Mouse (Mus musculus): Measurements from ENCODE around the gene Zfp526. TPM values are rescaled to one million over a fixed set of nuclear protein-coding genes. Genes with fewer than 3 reads are reported as not detected.

The Zfp526 gene
- total and polyA plus RNA-seq, 3 experiments, result 9.9 to 27.6 (median 20.8) TPM

DNA sequence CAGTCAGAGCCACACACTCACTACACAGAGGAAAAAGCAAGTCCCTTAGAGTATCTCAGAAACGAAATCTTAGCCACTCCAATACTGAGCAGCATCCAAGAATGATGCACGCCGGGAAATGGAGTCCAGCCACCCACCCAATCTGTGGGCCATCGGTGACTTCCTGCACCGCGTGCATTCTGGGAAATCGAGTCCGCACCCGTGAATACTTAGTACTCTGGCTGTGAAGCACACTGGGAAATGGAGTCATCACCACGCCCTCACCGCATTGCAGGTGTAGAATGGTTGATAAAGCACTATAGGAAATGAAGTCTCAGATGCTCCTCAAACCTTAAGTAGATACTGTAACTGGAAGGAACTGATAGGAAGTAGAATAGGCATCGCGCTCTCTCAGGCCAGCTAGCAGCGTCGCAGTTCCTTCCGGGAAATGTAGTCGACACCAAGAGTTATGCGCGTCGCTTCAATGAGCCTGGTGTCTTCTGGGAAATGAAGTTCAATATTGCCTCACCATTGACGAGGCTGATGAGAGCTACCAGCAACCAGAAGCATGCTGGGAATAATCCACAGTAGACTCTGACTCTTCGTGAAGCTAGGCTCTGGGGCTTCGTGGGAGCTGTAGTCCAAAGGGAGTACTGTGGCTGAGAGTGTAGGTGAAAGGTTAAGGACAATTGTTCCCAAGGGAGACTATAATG, 16.9 kb downstream of the Zfp526 start:
- H3K36me3 ChIP-seq (replicated peaks), result peaks cover 52% of the 10 kb centered on the region
- H3K27me3 ChIP-seq (ENCODE audit: insufficient read depth, low read length), result no peaks in the 10 kb centered on the region
- H3K9me3 ChIP-seq (replicated peaks), result no peaks in the 10 kb centered on the region
- DNase-seq (ENCODE audit: low spot score) (peak; percentile 67), ATAC-seq (ENCODE audit: extremely low read depth, insufficient number of reproducible peaks, low FRiP score, poor library complexity, severe bottlenecking) (peak; percentile 70)
- peak overlapping the region; percentile 82 for H3K4me3 ChIP-seq (ENCODE audit: low read depth, low read length)
- TF ChIP-seq GATA2 (IDR thresholded peaks at IDR 0.05; ENCODE audit: borderline replicate concordance, low read depth, low read length), result no peak
- no peak for TF ChIP-seq CTCF (IDR thresholded peaks at IDR 0.05; ENCODE audit: low read depth, low read length)
- TF ChIP-seq POLR2AphosphoS5 (IDR thresholded peaks at IDR 0.05; ENCODE audit: insufficient replicate concordance, low read depth, low read length), result peak; percentile 20; the same call in 1 of the 2 replicates
- TF ChIP-seq TAL1 (conservative IDR thresholded peaks at IDR 0.05; ENCODE audit: low read depth, low read length), result peak; percentile 56
- TF ChIP-seq GATA1 (IDR thresholded peaks at IDR 0.05; ENCODE audit: borderline replicate concordance, low read length), result no peak
- peaks cover 54% of the 10 kb centered on the region for H3K4me1 ChIP-seq (ENCODE audit: insufficient read depth, low read depth, low read length)

DNA sequence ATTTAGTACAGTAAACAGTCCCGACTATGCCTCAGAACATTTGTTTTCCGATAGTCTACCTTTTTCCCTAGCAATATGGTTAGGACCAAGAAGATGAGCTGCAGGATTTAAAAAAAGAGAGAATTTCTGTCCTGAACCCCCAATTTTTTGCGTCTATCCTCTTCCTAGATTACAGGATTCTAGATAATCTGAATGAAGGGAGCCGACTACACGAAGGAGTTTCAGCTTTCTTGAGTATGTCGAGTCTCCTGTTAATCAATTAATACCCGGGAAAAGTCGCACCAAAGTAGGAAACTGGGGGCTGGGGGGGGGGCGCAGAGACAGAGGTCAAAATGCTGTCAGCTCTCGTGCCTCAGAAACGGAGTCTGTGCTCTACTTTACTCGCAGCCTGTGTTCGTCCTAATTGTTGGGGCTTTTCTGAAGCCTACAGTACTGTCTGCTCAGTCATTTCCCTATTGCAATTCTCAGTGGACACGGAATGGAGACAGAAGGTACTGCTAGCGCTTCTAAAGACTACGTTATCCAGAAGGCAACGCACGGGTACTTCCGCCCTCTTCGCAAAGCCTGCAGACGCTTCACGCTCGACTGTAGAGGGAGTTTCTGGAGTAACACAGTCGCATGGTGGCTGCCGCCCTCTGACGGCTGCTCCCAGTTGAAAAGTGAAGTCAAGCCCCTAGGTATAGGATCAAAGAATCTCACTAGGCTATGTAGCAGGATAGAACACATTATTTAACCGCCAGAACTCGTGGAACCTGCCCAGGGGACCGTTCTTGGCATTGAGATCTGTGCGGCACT, 17.8 kb downstream of the Zfp526 start:
- no peaks in the 10 kb centered on the region for H3K27me3 ChIP-seq (ENCODE audit: insufficient read depth, low read length)
- peak; percentile 66 for DNase-seq (ENCODE audit: low spot score)
- peaks cover 48% of the 10 kb centered on the region for H3K36me3 ChIP-seq (replicated peaks)
- H3K9me3 ChIP-seq (replicated peaks), result no peaks in the 10 kb centered on the region
- ATAC-seq (ENCODE audit: extremely low read depth, insufficient number of reproducible peaks, low FRiP score, poor library complexity, severe bottlenecking), result peak; percentile 42
- TF ChIP-seq GATA2 (IDR thresholded peaks at IDR 0.05; ENCODE audit: borderline replicate concordance, low read depth, low read length) (no peak), TAL1 (conservative IDR thresholded peaks at IDR 0.05; ENCODE audit: low read depth, low read length) (no peak), CTCF (IDR thresholded peaks at IDR 0.05; ENCODE audit: low read depth, low read length) (no peak), POLR2AphosphoS5 (IDR thresholded peaks at IDR 0.05; ENCODE audit: insufficient replicate concordance, low read depth, low read length) (no peak), GATA1 (IDR thresholded peaks at IDR 0.05; ENCODE audit: borderline replicate concordance, low read length) (no peak)
- peaks cover 45% of the 10 kb centered on the region for H3K4me1 ChIP-seq (ENCODE audit: insufficient read depth, low read depth, low read length)
- peak overlapping the region; percentile 82 for H3K4me3 ChIP-seq (ENCODE audit: low read depth, low read length)

DNA sequence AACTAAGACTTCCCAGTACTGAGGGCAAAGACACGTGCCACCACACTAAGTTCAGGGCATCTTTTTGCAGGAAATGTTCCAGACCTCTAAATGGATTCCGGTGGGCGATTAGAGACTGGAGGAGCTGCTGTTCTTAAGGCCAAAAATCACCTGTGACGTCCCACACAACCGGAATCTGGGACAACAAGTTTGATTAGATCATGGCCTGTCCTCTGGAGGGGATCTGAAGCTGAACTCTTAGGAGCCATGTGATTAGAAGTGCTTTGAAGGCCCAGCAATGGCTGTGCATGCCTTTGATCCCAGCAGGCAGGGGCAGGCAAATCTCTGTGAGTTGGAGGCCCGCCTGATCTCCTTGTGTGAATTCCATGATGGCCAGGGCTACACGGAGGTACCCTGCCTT, 19.4 kb downstream of the Zfp526 start:
- Histone ChIP-seq H3K9me3 (replicated peaks) (no peaks in the 10 kb centered on the region), H3K36me3 (replicated peaks) (peaks cover 48% of the 10 kb centered on the region), H3K27me3 (ENCODE audit: insufficient read depth, low read length) (no peaks in the 10 kb centered on the region), H3K4me3 (ENCODE audit: low read depth, low read length) (no peak overlapping the region), H3K4me1 (ENCODE audit: insufficient read depth, low read depth, low read length) (peaks cover 48% of the 10 kb centered on the region)
- DNase-seq (ENCODE audit: low spot score), result no peak
- TF ChIP-seq GATA1 (IDR thresholded peaks at IDR 0.05; ENCODE audit: borderline replicate concordance, low read length), result no peak
- no peak for TF ChIP-seq CTCF (IDR thresholded peaks at IDR 0.05; ENCODE audit: low read depth, low read length)
- TF ChIP-seq TAL1 (conservative IDR thresholded peaks at IDR 0.05; ENCODE audit: low read depth, low read length), result no peak
- TF ChIP-seq GATA2 (IDR thresholded peaks at IDR 0.05; ENCODE audit: borderline replicate concordance, low read depth, low read length), result no peak
- no peak for TF ChIP-seq POLR2AphosphoS5 (IDR thresholded peaks at IDR 0.05; ENCODE audit: insufficient replicate concordance, low read depth, low read length)
- ATAC-seq (ENCODE audit: extremely low read depth, insufficient number of reproducible peaks, low FRiP score, poor library complexity, severe bottlenecking), result no peak

DNA sequence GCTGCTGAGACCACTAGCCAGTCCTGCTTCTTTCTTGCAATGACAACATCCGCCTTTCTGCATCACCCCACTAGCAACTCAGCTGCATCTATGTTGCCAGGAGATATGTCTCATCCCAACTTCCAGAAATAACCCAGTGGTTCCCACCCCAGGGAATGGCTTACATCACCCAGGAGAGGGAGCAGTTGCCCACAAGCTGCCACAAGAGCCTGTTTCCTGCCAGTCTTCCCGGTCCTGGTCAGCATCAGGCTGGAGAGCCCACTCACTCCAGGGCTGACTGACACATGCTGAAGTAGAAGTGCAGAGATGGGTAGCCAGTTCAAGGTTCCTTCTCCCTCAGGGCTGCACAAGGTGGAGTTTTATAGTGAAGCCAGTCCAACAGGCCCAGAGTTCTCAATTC, 19.8 kb downstream of the Zfp526 start:
- Histone ChIP-seq H3K36me3 (replicated peaks) (peaks cover 48% of the 10 kb centered on the region), H3K27me3 (ENCODE audit: insufficient read depth, low read length) (no peaks in the 10 kb centered on the region), H3K4me1 (ENCODE audit: insufficient read depth, low read depth, low read length) (peaks cover 49% of the 10 kb centered on the region), H3K9me3 (replicated peaks) (no peaks in the 10 kb centered on the region), H3K4me3 (ENCODE audit: low read depth, low read length) (no peak overlapping the region)
- DNase-seq (ENCODE audit: low spot score) (no peak), ATAC-seq (ENCODE audit: extremely low read depth, insufficient number of reproducible peaks, low FRiP score, poor library complexity, severe bottlenecking) (no peak)
- TF ChIP-seq POLR2AphosphoS5 (IDR thresholded peaks at IDR 0.05; ENCODE audit: insufficient replicate concordance, low read depth, low read length) (no peak), GATA1 (IDR thresholded peaks at IDR 0.05; ENCODE audit: borderline replicate concordance, low read length) (no peak), GATA2 (IDR thresholded peaks at IDR 0.05; ENCODE audit: borderline replicate concordance, low read depth, low read length) (no peak), CTCF (IDR thresholded peaks at IDR 0.05; ENCODE audit: low read depth, low read length) (no peak), TAL1 (conservative IDR thresholded peaks at IDR 0.05; ENCODE audit: low read depth, low read length) (no peak)

DNA sequence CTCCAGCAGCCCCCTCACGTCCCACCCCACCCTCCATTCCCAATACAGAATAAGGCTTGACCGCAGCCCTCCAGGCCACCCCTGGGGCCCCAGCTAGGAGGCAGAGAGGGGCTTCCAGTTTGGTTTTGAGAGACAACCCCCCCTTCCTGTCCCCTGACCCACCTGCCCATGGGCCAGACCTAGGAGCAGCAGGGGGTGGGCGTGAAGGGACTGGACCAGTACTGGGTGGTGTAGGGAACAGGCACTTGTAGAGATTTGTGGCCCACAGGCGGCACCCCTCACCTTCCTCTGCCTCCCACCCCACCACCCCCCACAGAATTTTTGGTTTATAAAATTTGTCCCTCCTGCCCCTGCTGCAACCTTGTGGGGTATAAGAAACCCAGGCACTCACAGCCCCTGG, 22.1 kb downstream of the Zfp526 start:
- peaks cover 68% of the 10 kb centered on the region for H3K4me1 ChIP-seq (ENCODE audit: insufficient read depth, low read depth, low read length)

More for the DNA sequence above, 22.1 kb downstream of the Zfp526 start:
- TF ChIP-seq CTCF (IDR thresholded peaks at IDR 0.05; ENCODE audit: low read depth, low read length) (no peak), TAL1 (conservative IDR thresholded peaks at IDR 0.05; ENCODE audit: low read depth, low read length) (no peak), GATA2 (IDR thresholded peaks at IDR 0.05; ENCODE audit: borderline replicate concordance, low read depth, low read length) (no peak), GATA1 (IDR thresholded peaks at IDR 0.05; ENCODE audit: borderline replicate concordance, low read length) (no peak), POLR2AphosphoS5 (IDR thresholded peaks at IDR 0.05; ENCODE audit: insufficient replicate concordance, low read depth, low read length) (no peak)
- peaks cover 65% of the 10 kb centered on the region for H3K36me3 ChIP-seq (replicated peaks)
- ATAC-seq (ENCODE audit: extremely low read depth, insufficient number of reproducible peaks, low FRiP score, poor library complexity, severe bottlenecking) (no peak), DNase-seq (ENCODE audit: low spot score) (no peak)
- H3K4me3 ChIP-seq (ENCODE audit: low read depth, low read length), result no peak overlapping the region
- H3K9me3 ChIP-seq (replicated peaks), result no peaks in the 10 kb centered on the region
- H3K27me3 ChIP-seq (ENCODE audit: insufficient read depth, low read length), result no peaks in the 10 kb centered on the region

Measured in G1E (cell line).